In the genomic region with DNA sequence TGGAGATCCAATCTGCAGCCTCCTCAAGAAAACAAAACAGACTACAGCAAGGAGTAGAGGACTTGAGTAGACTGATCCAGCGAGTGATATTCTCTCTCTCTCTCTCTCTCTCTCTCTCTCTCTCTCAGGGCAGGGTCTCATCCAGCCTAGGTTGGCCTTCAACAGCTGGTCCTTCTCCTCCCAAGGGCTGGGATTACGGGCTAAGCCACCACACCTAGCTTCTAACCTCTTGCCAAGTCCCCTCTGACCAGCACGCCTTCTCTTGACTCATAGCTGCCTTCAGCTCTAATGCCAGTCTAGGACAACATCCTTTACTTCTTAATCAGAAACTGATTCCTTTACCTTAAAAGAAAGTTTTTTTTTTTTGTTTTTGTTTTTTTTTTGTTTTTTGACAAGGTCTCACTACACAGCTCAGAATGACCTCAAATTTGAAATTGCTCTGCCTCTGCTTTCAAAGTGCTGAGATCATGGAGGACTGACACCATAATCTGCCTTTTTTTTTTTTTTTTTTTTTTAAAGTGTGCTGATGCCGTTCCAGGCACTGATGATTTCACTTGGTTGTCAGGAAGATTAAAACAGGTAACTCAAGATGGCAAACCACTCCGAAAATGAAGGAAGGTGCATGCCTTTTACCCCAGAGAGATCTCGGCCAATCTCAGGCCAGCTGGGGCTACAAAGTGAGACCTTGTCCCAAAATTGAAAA, we compare ENCODE assay signal across 10 mouse cellular contexts. TPM values are rescaled to one million over a fixed set of nuclear protein-coding genes. Genes with fewer than 3 reads are reported as not detected.
DNase-seq lines count a peak whose midpoint lies in the region; ATAC-seq and TF ChIP-seq lines count a peak whose summit lies in the region.
"Had no signal": no experiment of that assay in that cellular context is flagged by ENCODE, and none has a peak within 500 bp of the region (broad histone marks: within the 10 kb centered on the region; RNA-seq: fewer than 3 reads in every experiment).

No protein-coding gene starts in this region.

- no peaks in the 10 kb centered on the region for H3K36me3 ChIP-seq in hindbrain, embryonic 10.5 days
- H3K36me3 ChIP-seq in hindbrain, embryonic 12.5 days = 0 out of 2 replicates have a peak, but pooled peaks cover 5% of the 10 kb centered on the region
- H3K36me3 ChIP-seq in spleen, adult 2 months (ENCODE audit: control insufficient read depth, insufficient read depth, low read length) = no peaks in the 10 kb centered on the region
- no peaks in the 10 kb centered on the region for H3K36me3 ChIP-seq in intestine, postnatal 0 days (ENCODE audit: control insufficient read depth, insufficient read depth)
- H3K36me3 ChIP-seq in stomach, postnatal 0 days (ENCODE audit: control insufficient read depth, insufficient read depth, low read length) = no peaks in the 10 kb centered on the region

- no peak overlapping the region for H3K9ac ChIP-seq in hindbrain, embryonic 12.5 days
- peak overlapping the region; percentile 13; the same call in 1 of the 2 replicates for H3K9ac ChIP-seq in intestine, postnatal 0 days (ENCODE audit: low read depth, low read length)
- no peak overlapping the region for H3K9ac ChIP-seq in stomach, postnatal 0 days (ENCODE audit: low read length)

- WGBS in hindbrain, embryonic 10.5 days = 84% methylated on average over 6 of the region's 6 CpGs
- 82% methylated on average over 6 of the region's 6 CpGs for WGBS in hindbrain, embryonic 12.5 days
- 72% methylated on average over 6 of the region's 6 CpGs for WGBS in spleen, adult 2 months
- WGBS in intestine, postnatal 0 days = 39% methylated on average over 6 of the region's 6 CpGs
- WGBS in stomach, postnatal 0 days = 38% methylated on average over 6 of the region's 6 CpGs

- TF ChIP-seq CTCF in spleen, adult 2 months (IDR thresholded peaks at IDR 0.05; ENCODE audit: extremely low read depth, insufficient read depth, insufficient read length, insufficient replicate concordance) = no peak
- no peak for TF ChIP-seq CTCF in intestine, postnatal 0 days (IDR thresholded peaks at IDR 0.05; ENCODE audit: low read depth)
- TF ChIP-seq CTCF in stomach, postnatal 0 days (IDR thresholded peaks at IDR 0.05; ENCODE audit: low read depth) = no peak

- H3K27me3 ChIP-seq in hindbrain, embryonic 10.5 days (ENCODE audit: insufficient read depth, poor library complexity, severe bottlenecking) = no peaks in the 10 kb centered on the region
- no peaks in the 10 kb centered on the region for H3K27me3 ChIP-seq in hindbrain, embryonic 12.5 days
- H3K27me3 ChIP-seq in spleen, adult 2 months (ENCODE audit: control insufficient read depth, insufficient read depth, low read length) = no peaks in the 10 kb centered on the region
- no peaks in the 10 kb centered on the region for H3K27me3 ChIP-seq in intestine, postnatal 0 days (replicated peaks; ENCODE audit: control insufficient read depth, insufficient read depth, low read length)
- no peaks in the 10 kb centered on the region for H3K27me3 ChIP-seq in stomach, postnatal 0 days (ENCODE audit: control insufficient read depth, insufficient read depth, low read length)
- H3K27me3 ChIP-seq: Patski had no signal

- intact Hi-C loops in left cerebral cortex, postnatal 36 days (cut with DNase I) = loop anchor here (10.0 kb wide), 1 partner anchor 437 kb away; no protein-coding TSS in a partner anchor

- peaks cover 36% of the 10 kb centered on the region for H3K4me1 ChIP-seq in hindbrain, embryonic 10.5 days (replicated peaks)
- peaks cover 5% of the 10 kb centered on the region; the same call in 1 of the 2 replicates for H3K4me1 ChIP-seq in hindbrain, embryonic 12.5 days
- H3K4me1 ChIP-seq in spleen, adult 2 months (ENCODE audit: control insufficient read depth, insufficient read depth, insufficient read length) = peaks cover 43% of the 10 kb centered on the region
- peaks cover 7% of the 10 kb centered on the region; the same call in 1 of the 2 replicates for H3K4me1 ChIP-seq in intestine, postnatal 0 days (replicated peaks; ENCODE audit: control insufficient read depth, insufficient read depth, low read length)
- peaks cover 21% of the 10 kb centered on the region for H3K4me1 ChIP-seq in stomach, postnatal 0 days (replicated peaks; ENCODE audit: control insufficient read depth, insufficient read depth)

- no peak for DNase-seq in hindbrain, embryonic 10.5 days (ENCODE audit: low spot score)
- no peak for DNase-seq in spleen, adult 2 months (ENCODE audit: low read depth in 1 of 2, low spot score in 2 of 2)
- DNase-seq in spleen, postnatal 10 days (ENCODE audit: low spot score in 2 of 2) = no peak
- peak; percentile 74 for DNase-seq in stomach, postnatal 0 days (ENCODE audit: low spot score)
- no peak for DNase-seq in left cerebral cortex, postnatal 36 days (ENCODE audit: low spot score in 2 of 2)
- no peak for DNase-seq in layer of hippocampus, postnatal 14 days (ENCODE audit: low spot score in 2 of 2)
- DNase-seq: retina, postnatal 1 day had no signal

- TF ChIP-seq POLR2A in spleen, adult 2 months (IDR thresholded peaks at IDR 0.05; ENCODE audit: low read depth, low read length) = no peak

- no peaks in the 10 kb centered on the region for H3K9me3 ChIP-seq in hindbrain, embryonic 10.5 days
- no peaks in the 10 kb centered on the region for H3K9me3 ChIP-seq in hindbrain, embryonic 12.5 days (replicated peaks)
- no peaks in the 10 kb centered on the region for H3K9me3 ChIP-seq in intestine, postnatal 0 days (ENCODE audit: control insufficient read depth)
- H3K9me3 ChIP-seq in stomach, postnatal 0 days (ENCODE audit: control insufficient read depth, low read length) = no peaks in the 10 kb centered on the region

- H3K4me2 ChIP-seq in hindbrain, embryonic 12.5 days (replicated peaks) = no peak overlapping the region
- peak overlapping the region; percentile 35 for H3K4me2 ChIP-seq in intestine, postnatal 0 days (replicated peaks; ENCODE audit: low read depth)
- no peak overlapping the region for H3K4me2 ChIP-seq in stomach, postnatal 0 days (replicated peaks; ENCODE audit: low read depth)

- peak overlapping the region; percentile 46 for H3K27ac ChIP-seq in hindbrain, embryonic 10.5 days
- no peak overlapping the region for H3K27ac ChIP-seq in hindbrain, embryonic 12.5 days
- peak overlapping the region; percentile 82 for H3K27ac ChIP-seq in spleen, adult 2 months (ENCODE audit: insufficient read depth, low read length)
- peak overlapping the region; percentile 96 for H3K27ac ChIP-seq in intestine, postnatal 0 days (ENCODE audit: low read depth, low read length)
- peak overlapping the region; percentile 94 for H3K27ac ChIP-seq in stomach, postnatal 0 days (replicated peaks)

- H3K4me3 ChIP-seq in hindbrain, embryonic 10.5 days = no peak overlapping the region
- H3K4me3 ChIP-seq in hindbrain, embryonic 12.5 days = no peak overlapping the region
- no peak overlapping the region; the same call in 1 of the 2 replicates for H3K4me3 ChIP-seq in spleen, adult 2 months (ENCODE audit: extremely low read depth, insufficient read depth, insufficient read length)
- no peak overlapping the region for H3K4me3 ChIP-seq in intestine, postnatal 0 days (ENCODE audit: low read depth, low read length)
- H3K4me3 ChIP-seq in stomach, postnatal 0 days (ENCODE audit: low read depth, low read length) = no peak overlapping the region

- no peak for ATAC-seq in hindbrain, embryonic 12.5 days (ENCODE audit: low FRiP score)
- ATAC-seq in intestine, postnatal 0 days = no peak
- ATAC-seq in stomach, postnatal 0 days (ENCODE audit: low FRiP score, low TSS enrichment) = peak; percentile 33
- ATAC-seq: Patski had no signal

- TF ChIP-seq EP300 in stomach, postnatal 0 days (optimal IDR thresholded peaks at IDR 0.05) = peak; percentile 51

RNA-seq across cellular contexts. Expression of a gene that starts 33.5 kb away (rescaled TPM):
- 12.7 and 12.8 TPM in 2 replicates for polyA plus RNA-seq in hindbrain, embryonic 10.5 days (2016; fragmentation: Nextera tagmentation; extraction: Ambion mirVana)
- polyA plus RNA-seq in hindbrain, embryonic 12.5 days (2016; fragmentation: Nextera tagmentation; extraction: Ambion mirVana) = 9.7 and 10.2 TPM in 2 replicates
- 2.1 and 2.2 TPM in 2 replicates for polyA plus RNA-seq in spleen, adult 2 months (2012; rRNA removed)
- 4.7 and 5.9 TPM in 2 replicates for polyA plus RNA-seq in intestine, postnatal 0 days (2015; fragmentation: Nextera tagmentation; extraction: Ambion mirVana)
- 7.6 and 7.8 TPM in 2 replicates for polyA plus RNA-seq in stomach, postnatal 0 days (2015; fragmentation: Nextera tagmentation; extraction: Ambion mirVana)
- total RNA-seq in left cerebral cortex, postnatal 36 days (2021) = 1 to 10 TPM; 5.3 to 6.1 TPM
- 1 to 10 TPM; 7.0 to 9.2 TPM for total RNA-seq in layer of hippocampus, postnatal 14 days (2021)

RNA-seq across cellular contexts. Expression of a gene that starts 33.7 kb away (rescaled TPM):
- polyA plus RNA-seq in hindbrain, embryonic 10.5 days (2016; fragmentation: Nextera tagmentation; extraction: Ambion mirVana) = 43.5 and 53.6 TPM in 2 replicates
- polyA plus RNA-seq in hindbrain, embryonic 12.5 days (2016; fragmentation: Nextera tagmentation; extraction: Ambion mirVana) = 67.3 and 76.2 TPM in 2 replicates
- polyA plus RNA-seq in spleen, adult 2 months (2012; rRNA removed) = 5.4 and 5.9 TPM in 2 replicates
- polyA plus RNA-seq in intestine, postnatal 0 days (2015; fragmentation: Nextera tagmentation; extraction: Ambion mirVana) = 37.9 and 39.9 TPM in 2 replicates
- polyA plus RNA-seq in stomach, postnatal 0 days (2015; fragmentation: Nextera tagmentation; extraction: Ambion mirVana) = 40.7 and 42.3 TPM in 2 replicates
- total RNA-seq in left cerebral cortex, postnatal 36 days (2021) = 10 to 100 TPM; 33.7 to 38.4 TPM
- total RNA-seq in layer of hippocampus, postnatal 14 days (2021) = 10 to 100 TPM; 45.2 to 46.3 TPM
